Mouse (Mus musculus) ES-Bruce4 (cell line): Measurements from ENCODE around the gene Dnajc6.

Source experiments
- CTCF ChIP-seq: IDR thresholded peaks from one replicate; pipeline ENCODE4 v1.8.1; 2011; ENCODE audit warnings: low read depth, low read length
- EP300 ChIP-seq: IDR thresholded peaks from 2 replicates; pipeline ENCODE4 v1.6.1; 2011; ENCODE audit warnings: low read depth, low read length; ENCODE audit not compliant: insufficient read depth

GRCm38 (mm10) chr4:101540516-101540915 lies 44.1 kb downstream of the Dnajc6 start:
- TF ChIP-seq CTCF (no peak), EP300 (no peak)
